Mouse (Mus musculus): Measurements from ENCODE around the gene Tm2d3.

Tm2d3 gene

GRCm38 (mm10) chr7:65690869-65691268 lies at the start of gene Tm2d3:
Tm2d3 (plus strand) TSS chr7:65691169.
- no peak for DNase-seq (ENCODE audit: low spot score)

GRCm38 (mm10) chr7:65642371-65643304 lies 48.3 kb upstream of the Tm2d3 start:
- no peak for DNase-seq (ENCODE audit: low spot score)

GRCm38 (mm10) chr7:65643861-65644421 lies 47.0 kb upstream of the Tm2d3 start:
- DNase-seq (ENCODE audit: low spot score) = no peak

- peak; percentile 94 for DNase-seq (ENCODE audit: low spot score)
These were observed 46.2 kb upstream of the Tm2d3 start, which contains the start of gene Tarsl2 for GRCm38 (mm10) chr7:65644643-65645351. Tarsl2 (plus strand) TSS chr7:65644898.

- no peak for DNase-seq (ENCODE audit: low spot score)
These were observed 45.0 kb upstream of the Tm2d3 start for GRCm38 (mm10) chr7:65645996-65646395.

- no peak for DNase-seq (ENCODE audit: low spot score)
These were observed 40.3 kb upstream of the Tm2d3 start for GRCm38 (mm10) chr7:65650662-65651061.

- no peak for DNase-seq (ENCODE audit: low spot score)
These were observed 33.4 kb upstream of the Tm2d3 start for GRCm38 (mm10) chr7:65657490-65658120.

GRCm38 (mm10) chr7:65663225-65663790 lies 27.7 kb upstream of the Tm2d3 start:
- DNase-seq (ENCODE audit: low spot score) = no peak

- no peak for DNase-seq (ENCODE audit: low spot score)
These were observed 27.1 kb upstream of the Tm2d3 start for GRCm38 (mm10) chr7:65663886-65664285.

GRCm38 (mm10) chr7:65667491-65667890 lies 23.5 kb upstream of the Tm2d3 start:
- DNase-seq (ENCODE audit: low spot score) = no peak

GRCm38 (mm10) chr7:65678050-65678449 lies 12.9 kb upstream of the Tm2d3 start:
- DNase-seq (ENCODE audit: low spot score) = no peak

- no peak for DNase-seq (ENCODE audit: low spot score)
These were observed 11.9 kb upstream of the Tm2d3 start for GRCm38 (mm10) chr7:65678900-65679595.

- DNase-seq (ENCODE audit: low spot score) = no peak
These were observed 9.8 kb upstream of the Tm2d3 start for GRCm38 (mm10) chr7:65681166-65681565.

- no peak for DNase-seq (ENCODE audit: low spot score)
These were observed 6.6 kb upstream of the Tm2d3 start for GRCm38 (mm10) chr7:65684256-65684835.

- DNase-seq (ENCODE audit: low spot score) = no peak
These were observed 4.3 kb upstream of the Tm2d3 start for GRCm38 (mm10) chr7:65686664-65687063.

GRCm38 (mm10) chr7:65691929-65692605 lies 1.1 kb downstream of the Tm2d3 start:
- no peak for DNase-seq (ENCODE audit: low spot score)

- DNase-seq (ENCODE audit: low spot score) = no peak
These were observed 1.9 kb downstream of the Tm2d3 start for GRCm38 (mm10) chr7:65692883-65693282.

GRCm38 (mm10) chr7:65693301-65693821 lies 2.4 kb downstream of the Tm2d3 start:
- DNase-seq (ENCODE audit: low spot score) = peak; percentile 87

- peak; percentile 17 for DNase-seq (ENCODE audit: low spot score)
These were observed 5.5 kb downstream of the Tm2d3 start for GRCm38 (mm10) chr7:65696450-65696849.

- DNase-seq (ENCODE audit: low spot score) = no peak
These were observed 11.1 kb downstream of the Tm2d3 start for GRCm38 (mm10) chr7:65702076-65702475.

All from embryo, embryonic 10 days (tissue).